Mouse (Mus musculus) embryonic facial prominence, embryonic 11.5 days (tissue): ENCODE measurements at regions not wholly inside any gene's neighbourhood (a gene's known extent, or its start where the extent isn't known, plus 50 kb on each side); places are given as distances from the start of the nearest gene placed in this dataset.

Experiments
- ATAC-seq: fragments of 200-750 bp; cut with Nextera tagmentation; replicated peaks from 2 replicates; pipeline ENCODE4 v1.8.0; 2017; ENCODE audit warnings: low read depth; ENCODE audit not compliant: insufficient number of reproducible peaks, low FRiP score, low TSS enrichment
- DNase-seq: peaks from one replicate; pipeline ENCODE4 v3.0.0-alpha.2; 2015; ENCODE audit warnings: low spot score
- H3K27ac ChIP-seq: fragments of 300-500 bp; sonication (generic); replicated peaks from 2 replicates; pipeline ENCODE4 v1.5.1; 2014; ENCODE audit warnings: mild to moderate bottlenecking, low read depth, low read length, control low read depth
- H3K27me3 ChIP-seq: fragments of 300-500 bp; sonication (generic); 2 replicates; pipeline ENCODE4 v1.6.1; 2014; ENCODE audit warnings: mild to moderate bottlenecking, low read length, moderate library complexity, mixed read lengths; ENCODE audit not compliant: control insufficient read depth, insufficient read depth
- H3K36me3 ChIP-seq: fragments of 300-500 bp; sonication (generic); replicated peaks from 2 replicates; pipeline ENCODE4 v1.6.1; 2014; ENCODE audit warnings: low read depth, mild to moderate bottlenecking, low read length, moderate library complexity, mixed read lengths; ENCODE audit not compliant: control insufficient read depth, insufficient read depth
- H3K4me1 ChIP-seq: fragments of 300-500 bp; sonication (generic); 2 replicates; pipeline ENCODE4 v1.6.1; 2014; ENCODE audit warnings: low read length, mixed read lengths; ENCODE audit not compliant: control insufficient read depth, insufficient read depth
- H3K4me2 ChIP-seq: fragments of 300-500 bp; sonication (generic); 2 replicates; pipeline ENCODE4 v1.6.1; 2014; ENCODE audit warnings: low read depth, mild to moderate bottlenecking, control low read depth, low read length, moderate library complexity
- H3K4me3 ChIP-seq: fragments of 300-500 bp; sonication (generic); 2 replicates; pipeline ENCODE4 v1.5.1; 2014; ENCODE audit warnings: low read depth, low read length, control low read depth
- H3K9ac ChIP-seq: fragments of 300-500 bp; sonication (generic); replicated peaks from 2 replicates; pipeline ENCODE4 v1.6.1; 2014; ENCODE audit warnings: mild to moderate bottlenecking, control low read depth, low read length
- H3K9me3 ChIP-seq: fragments of 300-500 bp; sonication (generic); replicated peaks from 2 replicates; pipeline ENCODE4 v1.6.1; 2016; ENCODE audit warnings: mild to moderate bottlenecking, low read length, inconsistent platforms, mixed read lengths; ENCODE audit not compliant: control insufficient read depth
- WGBS: fragments of 180-500 bp; shearing (Covaris S2); extraction: QIAGEN DNeasy Blood & Tissue Kit; methylation state at CpG from one replicate; pipeline ENCODE4 v1.1.7; 2014; 5-methylcytosine and 5-hydroxymethylcytosine counted together

- DNase-seq (no peak), ATAC-seq (no peak)
- H3K27me3 ChIP-seq = no peaks in the 10 kb centered on the region
- H3K36me3 ChIP-seq = no peaks in the 10 kb centered on the region
- no peaks in the 10 kb centered on the region for H3K9me3 ChIP-seq
- no peaks in the 10 kb centered on the region for H3K4me1 ChIP-seq
- no peak overlapping the region for H3K27ac ChIP-seq
- H3K4me2 ChIP-seq = no peak overlapping the region
- H3K4me3 ChIP-seq = no peak overlapping the region
- H3K9ac ChIP-seq = no peak overlapping the region
These were observed 242.5 kb downstream of the Pcdh10 start for GRCm38 (mm10) chr3:45620729-45621128.

GRCm38 (mm10) chr3:45645856-45646450, 267.8 kb downstream of the Pcdh10 start:
- Histone ChIP-seq H3K9ac (no peak overlapping the region), H3K36me3 (no peaks in the 10 kb centered on the region), H3K27me3 (no peaks in the 10 kb centered on the region), H3K9me3 (no peaks in the 10 kb centered on the region), H3K4me1 (no peaks in the 10 kb centered on the region), H3K4me3 (no peak overlapping the region), H3K27ac (no peak overlapping the region), H3K4me2 (no peak overlapping the region)
- 91% methylated on average over 6 of the region's 6 CpGs for WGBS
- ATAC-seq = no peak
- DNase-seq = no peak

- Histone ChIP-seq H3K27me3 (no peaks in the 10 kb centered on the region), H3K27ac (no peak overlapping the region)
- no peak for ATAC-seq
These were observed 271.2 kb downstream of the Pcdh10 start for GRCm38 (mm10) chr3:45649361-45649760.

GRCm38 (mm10) chr3:45657023-45657422, 278.8 kb downstream of the Pcdh10 start:
- no peak overlapping the region for H3K4me3 ChIP-seq
- ATAC-seq (no peak), DNase-seq (no peak)
- H3K4me1 ChIP-seq = no peaks in the 10 kb centered on the region
- H3K4me2 ChIP-seq = no peak overlapping the region
- H3K27me3 ChIP-seq = no peaks in the 10 kb centered on the region
- no peaks in the 10 kb centered on the region for H3K9me3 ChIP-seq
- no peak overlapping the region for H3K27ac ChIP-seq
- WGBS = 83% methylated on average over 5 of the region's 5 CpGs
- no peak overlapping the region for H3K9ac ChIP-seq
- no peaks in the 10 kb centered on the region for H3K36me3 ChIP-seq

More at GRCm38 (mm10) chr3:45649361-45649760, 271.2 kb downstream of the Pcdh10 start:
- no peak for DNase-seq
- Histone ChIP-seq H3K9me3 (no peaks in the 10 kb centered on the region), H3K4me1 (no peaks in the 10 kb centered on the region), H3K36me3 (no peaks in the 10 kb centered on the region), H3K4me2 (no peak overlapping the region), H3K9ac (no peak overlapping the region), H3K4me3 (no peak overlapping the region)

GRCm38 (mm10) chr3:45658093-45658776, 280.0 kb downstream of the Pcdh10 start:
- H3K4me2 ChIP-seq = no peak overlapping the region
- H3K4me3 ChIP-seq = no peak overlapping the region
- ATAC-seq = no peak
- H3K36me3 ChIP-seq = no peaks in the 10 kb centered on the region
- no peak for DNase-seq
- 86% methylated on average over 2 of the region's 2 CpGs for WGBS
- no peak overlapping the region for H3K27ac ChIP-seq
- H3K9ac ChIP-seq = no peak overlapping the region
- H3K27me3 ChIP-seq = no peaks in the 10 kb centered on the region
- H3K4me1 ChIP-seq = no peaks in the 10 kb centered on the region
- no peaks in the 10 kb centered on the region for H3K9me3 ChIP-seq

GRCm38 (mm10) chr3:45659052-45659451, 280.9 kb downstream of the Pcdh10 start:
- no peak overlapping the region for H3K9ac ChIP-seq
- 89% methylated on average over 1 of the region's 1 CpGs for WGBS
- H3K4me1 ChIP-seq = no peaks in the 10 kb centered on the region
- no peak overlapping the region for H3K4me2 ChIP-seq
- no peak overlapping the region for H3K4me3 ChIP-seq
- DNase-seq = no peak
- H3K9me3 ChIP-seq = no peaks in the 10 kb centered on the region
- H3K27ac ChIP-seq = no peak overlapping the region
- no peaks in the 10 kb centered on the region for H3K36me3 ChIP-seq
- H3K27me3 ChIP-seq = no peaks in the 10 kb centered on the region
- ATAC-seq = no peak

- ATAC-seq = no peak
These were observed 292.2 kb downstream of the Pcdh10 start for GRCm38 (mm10) chr3:45670434-45670833.

GRCm38 (mm10) chr3:45677672-45678071, 299.5 kb downstream of the Pcdh10 start:
- 90% methylated on average over 6 of the region's 6 CpGs for WGBS
- no peak for ATAC-seq
- H3K27me3 ChIP-seq = no peaks in the 10 kb centered on the region

More at GRCm38 (mm10) chr3:45670434-45670833, 292.2 kb downstream of the Pcdh10 start:
- no peaks in the 10 kb centered on the region for H3K9me3 ChIP-seq
- H3K4me1 ChIP-seq = no peaks in the 10 kb centered on the region
- H3K36me3 ChIP-seq = no peaks in the 10 kb centered on the region
- no peak overlapping the region for H3K4me3 ChIP-seq
- H3K4me2 ChIP-seq = no peak overlapping the region
- DNase-seq = no peak
- no peak overlapping the region for H3K27ac ChIP-seq
- no peaks in the 10 kb centered on the region for H3K27me3 ChIP-seq
- no peak overlapping the region for H3K9ac ChIP-seq

More at GRCm38 (mm10) chr3:45677672-45678071, 299.5 kb downstream of the Pcdh10 start:
- Histone ChIP-seq H3K4me3 (no peak overlapping the region), H3K4me2 (no peak overlapping the region), H3K36me3 (no peaks in the 10 kb centered on the region), H3K4me1 (no peaks in the 10 kb centered on the region), H3K9me3 (no peaks in the 10 kb centered on the region), H3K9ac (no peak overlapping the region), H3K27ac (no peak overlapping the region)
- no peak for DNase-seq
